Mouse (Mus musculus) hindbrain, embryonic 10.5 days (tissue): ENCODE measurements around the gene Fbxl17. TPM values are rescaled to one million over a fixed set of nuclear protein-coding genes. Genes with fewer than 3 reads are reported as not detected.

Experiments used
- DNase-seq: peaks from one replicate; pipeline ENCODE4 v3.0.0-alpha.2; 2017; ENCODE audit warnings: low spot score
- H3K27ac ChIP-seq: fragments of 300-500 bp; sonication (generic); 2 replicates; pipeline ENCODE4 v1.5.1; 2016; ENCODE audit warnings: mild to moderate bottlenecking, moderate library complexity
- H3K27me3 ChIP-seq: fragments of 300-500 bp; sonication (generic); 2 replicates; pipeline ENCODE4 v1.6.1; 2016; ENCODE audit warnings: mild to moderate bottlenecking; ENCODE audit not compliant: poor library complexity, insufficient read depth, severe bottlenecking
- H3K36me3 ChIP-seq: fragments of 300-500 bp; sonication (generic); 2 replicates; pipeline ENCODE4 v1.6.1; 2016; ENCODE audit warnings: mild to moderate bottlenecking, moderate library complexity
- H3K4me1 ChIP-seq: fragments of 300-500 bp; sonication (generic); replicated peaks from 2 replicates; pipeline ENCODE4 v1.6.1; 2016; ENCODE audit warnings: mild to moderate bottlenecking
- H3K4me3 ChIP-seq: fragments of 300-500 bp; sonication (generic); 2 replicates; pipeline ENCODE4 v1.5.1; 2016; ENCODE audit warnings: mild to moderate bottlenecking, moderate library complexity
- H3K9me3 ChIP-seq: fragments of 300-500 bp; sonication (generic); 2 replicates; pipeline ENCODE4 v1.6.1; 2016; ENCODE audit warnings: mild to moderate bottlenecking, moderate library complexity
- WGBS: fragments of 180-500 bp; shearing (Covaris S2); methylation state at CpG from one replicate; pipeline ENCODE4 v1.1.7; 2016; 5-methylcytosine and 5-hydroxymethylcytosine counted together
- polyA plus RNA-seq: library from polyadenylated mRNA; unstranded; fragments of >200 nt; fragmentation: Nextera tagmentation; extraction: Ambion mirVana; gene quantifications from 2 replicates; pipeline ENCODE4 v1.2.1, GENCODE M21; 2016

The Fbxl17 gene
- polyA plus RNA-seq, 1 experiment from 2014 or later, result 3.7 TPM

GRCm38 (mm10) chr17:63447691-63448090, 52.1 kb downstream of the Fbxl17 start:
- Histone ChIP-seq H3K4me1 (0 out of 2 replicates have a peak, but pooled peaks cover 3% of the 10 kb centered on the region), H3K4me3 (no peak overlapping the region), H3K36me3 (no peaks in the 10 kb centered on the region), H3K27ac (no peak overlapping the region), H3K9me3 (no peaks in the 10 kb centered on the region), H3K27me3 (no peaks in the 10 kb centered on the region)
- DNase-seq, result no peak
- WGBS, result 80% methylated on average over 10 of the region's 10 CpGs

- no peaks in the 10 kb centered on the region for H3K9me3 ChIP-seq
- 76% methylated on average over 10 of the region's 10 CpGs for WGBS
- no peak for DNase-seq
- H3K4me1 ChIP-seq, result 0 out of 2 replicates have a peak, but pooled peaks cover 3% of the 10 kb centered on the region
- H3K27me3 ChIP-seq, result no peaks in the 10 kb centered on the region
- no peak overlapping the region for H3K27ac ChIP-seq
- H3K36me3 ChIP-seq, result no peaks in the 10 kb centered on the region
- no peak overlapping the region for H3K4me3 ChIP-seq
Measured at GRCm38 (mm10) chr17:63446971-63447679, 52.7 kb downstream of the Fbxl17 start.

- DNase-seq, result no peak
- H3K36me3 ChIP-seq, result no peaks in the 10 kb centered on the region
- 71% methylated on average over 4 of the region's 4 CpGs for WGBS
- H3K4me3 ChIP-seq, result no peak overlapping the region
- no peaks in the 10 kb centered on the region for H3K9me3 ChIP-seq
- H3K27ac ChIP-seq, result no peak overlapping the region
- 0 out of 2 replicates have a peak, but pooled peaks cover 3% of the 10 kb centered on the region for H3K4me1 ChIP-seq
- no peaks in the 10 kb centered on the region for H3K27me3 ChIP-seq
Measured at GRCm38 (mm10) chr17:63445212-63445611, 54.6 kb downstream of the Fbxl17 start.

GRCm38 (mm10) chr17:63437424-63437823, 62.4 kb downstream of the Fbxl17 start:
- Histone ChIP-seq H3K36me3 (no peaks in the 10 kb centered on the region), H3K27ac (no peak overlapping the region), H3K27me3 (no peaks in the 10 kb centered on the region), H3K9me3 (no peaks in the 10 kb centered on the region), H3K4me1 (no peaks in the 10 kb centered on the region), H3K4me3 (no peak overlapping the region)
- DNase-seq, result no peak
- 90% methylated on average over 6 of the region's 6 CpGs for WGBS

- no peak for DNase-seq
- Histone ChIP-seq H3K9me3 (no peaks in the 10 kb centered on the region), H3K27ac (no peak overlapping the region), H3K36me3 (no peaks in the 10 kb centered on the region), H3K4me3 (no peak overlapping the region), H3K4me1 (0 out of 2 replicates have a peak, but pooled peaks cover 6% of the 10 kb centered on the region), H3K27me3 (no peaks in the 10 kb centered on the region)
- WGBS, result 53% methylated on average over 6 of the region's 6 CpGs
Measured at GRCm38 (mm10) chr17:63434081-63434480, 65.7 kb downstream of the Fbxl17 start.

GRCm38 (mm10) chr17:63431650-63432049, 68.2 kb downstream of the Fbxl17 start:
- Histone ChIP-seq H3K27me3 (no peaks in the 10 kb centered on the region), H3K9me3 (no peaks in the 10 kb centered on the region), H3K4me3 (no peak overlapping the region), H3K27ac (no peak overlapping the region), H3K36me3 (no peaks in the 10 kb centered on the region), H3K4me1 (0 out of 2 replicates have a peak, but pooled peaks cover 6% of the 10 kb centered on the region)
- no peak for DNase-seq
- WGBS, result 86% methylated on average over 7 of the region's 7 CpGs

- H3K36me3 ChIP-seq, result no peaks in the 10 kb centered on the region
- H3K9me3 ChIP-seq, result no peaks in the 10 kb centered on the region
- H3K4me1 ChIP-seq, result 0 out of 2 replicates have a peak, but pooled peaks cover 6% of the 10 kb centered on the region
- 63% methylated on average over 17 of the region's 17 CpGs for WGBS
- peak overlapping the region; percentile 29; the same call in 1 of the 2 replicates for H3K4me3 ChIP-seq
- H3K27me3 ChIP-seq, result no peaks in the 10 kb centered on the region
- no peak for DNase-seq
- H3K27ac ChIP-seq, result no peak overlapping the region
Measured at GRCm38 (mm10) chr17:63430395-63431075, 69.3 kb downstream of the Fbxl17 start.

GRCm38 (mm10) chr17:63423851-63424250, 76.0 kb downstream of the Fbxl17 start:
- 74% methylated on average over 4 of the region's 4 CpGs for WGBS
- H3K9me3 ChIP-seq, result 0 out of 2 replicates have a peak, but pooled peaks cover 2% of the 10 kb centered on the region

GRCm38 (mm10) chr17:63422685-63423084, 77.1 kb downstream of the Fbxl17 start:
- Histone ChIP-seq H3K4me3 (no peak overlapping the region), H3K9me3 (0 out of 2 replicates have a peak, but pooled peaks cover 2% of the 10 kb centered on the region), H3K4me1 (no peaks in the 10 kb centered on the region), H3K36me3 (0 out of 2 replicates have a peak, but pooled peaks cover 3% of the 10 kb centered on the region), H3K27me3 (no peaks in the 10 kb centered on the region), H3K27ac (no peak overlapping the region)
- no peak for DNase-seq
- WGBS, result 90% methylated on average over 5 of the region's 5 CpGs

More at GRCm38 (mm10) chr17:63423851-63424250, 76.0 kb downstream of the Fbxl17 start:
- 0 out of 2 replicates have a peak, but pooled peaks cover 3% of the 10 kb centered on the region for H3K36me3 ChIP-seq
- H3K4me3 ChIP-seq, result no peak overlapping the region
- no peak for DNase-seq
- no peaks in the 10 kb centered on the region for H3K27me3 ChIP-seq
- H3K27ac ChIP-seq, result no peak overlapping the region
- no peaks in the 10 kb centered on the region for H3K4me1 ChIP-seq

- Histone ChIP-seq H3K9me3 (0 out of 2 replicates have a peak, but pooled peaks cover 2% of the 10 kb centered on the region), H3K4me1 (no peaks in the 10 kb centered on the region), H3K27ac (no peak overlapping the region), H3K36me3 (0 out of 2 replicates have a peak, but pooled peaks cover 3% of the 10 kb centered on the region), H3K27me3 (no peaks in the 10 kb centered on the region), H3K4me3 (no peak overlapping the region)
- 83% methylated on average over 2 of the region's 2 CpGs for WGBS
- DNase-seq, result no peak
Measured at GRCm38 (mm10) chr17:63421864-63422263, 78.0 kb downstream of the Fbxl17 start.

- H3K27me3 ChIP-seq, result no peaks in the 10 kb centered on the region
- H3K36me3 ChIP-seq, result 0 out of 2 replicates have a peak, but pooled peaks cover 3% of the 10 kb centered on the region
- 0 out of 2 replicates have a peak, but pooled peaks cover 2% of the 10 kb centered on the region for H3K9me3 ChIP-seq
- H3K27ac ChIP-seq, result no peak overlapping the region
- H3K4me3 ChIP-seq, result no peak overlapping the region
- H3K4me1 ChIP-seq, result no peaks in the 10 kb centered on the region
- DNase-seq, result no peak
- 90% methylated on average over 6 of the region's 6 CpGs for WGBS
Measured at GRCm38 (mm10) chr17:63419503-63419902, 80.3 kb downstream of the Fbxl17 start.

- 100% methylated on average over 1 of the region's 1 CpGs for WGBS
- H3K27ac ChIP-seq, result no peak overlapping the region
- H3K27me3 ChIP-seq, result no peaks in the 10 kb centered on the region
- H3K9me3 ChIP-seq, result 0 out of 2 replicates have a peak, but pooled peaks cover 5% of the 10 kb centered on the region
- DNase-seq, result no peak
- H3K4me3 ChIP-seq, result no peak overlapping the region
- no peaks in the 10 kb centered on the region for H3K4me1 ChIP-seq
- peaks cover 9% of the 10 kb centered on the region; the same call in 1 of the 2 replicates for H3K36me3 ChIP-seq
Measured at GRCm38 (mm10) chr17:63413973-63414580, 85.7 kb downstream of the Fbxl17 start.
